Mouse (Mus musculus) small intestine, adult 2 months (tissue): Measurements from ENCODE around the gene Rsph3a. TPM values are rescaled to one million over a fixed set of nuclear protein-coding genes. Genes with fewer than 3 reads are reported as not detected.

ENCODE experiments used
- H3K27ac ChIP-seq: fragments of 200-500 bp; 2 replicates; pipeline ENCODE4 v1.5.1; 2012; ENCODE audit warnings: low read depth, low read length, control low read depth, inconsistent platforms; ENCODE audit not compliant: insufficient read depth
- H3K27me3 ChIP-seq: fragments of 200-500 bp; 2 replicates; pipeline ENCODE4 v1.6.1; 2012; ENCODE audit warnings: mild to moderate bottlenecking, moderate library complexity, low read length, inconsistent platforms; ENCODE audit not compliant: control insufficient read depth, insufficient read depth
- H3K36me3 ChIP-seq: fragments of 200-500 bp; 2 replicates; pipeline ENCODE4 v1.6.1; 2012; ENCODE audit warnings: mild to moderate bottlenecking, low read length, control low read depth, inconsistent platforms; ENCODE audit not compliant: control insufficient read depth, insufficient read depth
- H3K4me1 ChIP-seq: fragments of 200-500 bp; 2 replicates; pipeline ENCODE4 v1.6.1; 2012; ENCODE audit warnings: low read length, inconsistent platforms, mixed read lengths; ENCODE audit not compliant: control insufficient read depth, insufficient read depth, insufficient read length
- H3K4me3 ChIP-seq: fragments of 200-500 bp; 2 replicates; pipeline ENCODE4 v1.5.1; 2012; ENCODE audit warnings: low read depth, mild to moderate bottlenecking, control low read depth, inconsistent platforms, low read length, moderate library complexity
- CTCF ChIP-seq: fragments of 200-500 bp; IDR thresholded peaks from 2 replicates; pipeline ENCODE4 v1.5.1; 2012; ENCODE audit warnings: low read depth, mild to moderate bottlenecking, control low read depth, inconsistent platforms, low read length, moderate library complexity, mixed read lengths; ENCODE audit not compliant: insufficient replicate concordance, insufficient read length; ENCODE audit errors: extremely low read depth
- POLR2A ChIP-seq: fragments of 200-500 bp; IDR thresholded peaks from 2 replicates; pipeline ENCODE4 v1.6.1; 2012; ENCODE audit warnings: low read depth, mild to moderate bottlenecking, control low read depth, inconsistent platforms, low read length, moderate library complexity
- WGBS: fragments of 180-500 bp; shearing (Covaris S2); methylation state at CpG from one replicate; pipeline ENCODE4 v1.1.7; 2018; 5-methylcytosine and 5-hydroxymethylcytosine counted together
- polyA plus RNA-seq: library from polyadenylated mRNA; depleted of rRNA; stranded (reverse); fragments of >200 nt; gene quantifications from 2 replicates; pipeline ENCODE4 v1.2.3, GENCODE M21; 2012

Rsph3a gene
- polyA plus RNA-seq, 1 experiment, result 66.3 TPM

GRCm38 (mm10) chr17:7919209-7919608 lies 26.2 kb upstream of the Rsph3a start:
- H3K4me1 ChIP-seq, result peaks cover 2% of the 10 kb centered on the region; the same call in 1 of the 2 replicates
- H3K27me3 ChIP-seq, result no peaks in the 10 kb centered on the region
- H3K27ac ChIP-seq, result no peak overlapping the region
- H3K4me3 ChIP-seq, result no peak overlapping the region
- no peaks in the 10 kb centered on the region for H3K36me3 ChIP-seq
- TF ChIP-seq POLR2A (no peak), CTCF (no peak)
- 49% methylated on average over 2 of the region's 2 CpGs for WGBS

GRCm38 (mm10) chr17:7922564-7922963 lies 22.9 kb upstream of the Rsph3a start:
- H3K4me1 ChIP-seq, result peaks cover 2% of the 10 kb centered on the region; the same call in 1 of the 2 replicates
- no peak overlapping the region for H3K4me3 ChIP-seq
- no peak overlapping the region for H3K27ac ChIP-seq
- no peaks in the 10 kb centered on the region for H3K27me3 ChIP-seq
- WGBS, result 52% methylated on average over 5 of the region's 5 CpGs
- TF ChIP-seq CTCF (no peak), POLR2A (no peak)
- no peaks in the 10 kb centered on the region for H3K36me3 ChIP-seq

- Histone ChIP-seq H3K4me1 (peaks cover 2% of the 10 kb centered on the region; the same call in 1 of the 2 replicates), H3K36me3 (no peaks in the 10 kb centered on the region; the same call in 1 of the 2 replicates), H3K27me3 (no peaks in the 10 kb centered on the region), H3K4me3 (no peak overlapping the region), H3K27ac (no peak overlapping the region)
- no peak for TF ChIP-seq CTCF
- no peak for TF ChIP-seq POLR2A
- WGBS, result 88% methylated on average over 13 of the region's 13 CpGs
Measured at GRCm38 (mm10) chr17:7924185-7924725, 21.2 kb upstream of the Rsph3a start.

- 33% methylated on average over 13 of the region's 13 CpGs for WGBS
- Histone ChIP-seq H3K4me1 (peaks cover 2% of the 10 kb centered on the region; the same call in 1 of the 2 replicates), H3K36me3 (no peaks in the 10 kb centered on the region; the same call in 1 of the 2 replicates), H3K27me3 (no peaks in the 10 kb centered on the region), H3K27ac (peak within 1 kb of the TSS; percentile 77), H3K4me3 (peak within 1 kb of the TSS; percentile 54)
- no peak for TF ChIP-seq CTCF
- TF ChIP-seq POLR2A, result peak; percentile 47; the same call in 1 of the 2 replicates
Measured at GRCm38 (mm10) chr17:7925413-7926160, 19.8 kb upstream of the Rsph3a start, which contains the start of gene Tagap. Tagap (plus strand) TSS chr17:7926000.

GRCm38 (mm10) chr17:7927582-7928535 lies 17.6 kb upstream of the Rsph3a start:
- Histone ChIP-seq H3K4me3 (peak overlapping the region; percentile 36), H3K4me1 (peaks cover 2% of the 10 kb centered on the region; the same call in 1 of the 2 replicates), H3K36me3 (no peaks in the 10 kb centered on the region; the same call in 1 of the 2 replicates), H3K27me3 (no peaks in the 10 kb centered on the region), H3K27ac (0 out of 2 replicates have a peak overlapping the region, but pooled peaks have one; percentile 42)
- WGBS, result 58% methylated on average over 24 of the region's 24 CpGs
- TF ChIP-seq CTCF (peak; percentile 89; the same call in 1 of the 2 replicates), POLR2A (no peak)

GRCm38 (mm10) chr17:7928662-7929061 lies 16.8 kb upstream of the Rsph3a start:
- TF ChIP-seq POLR2A (no peak), CTCF (no peak)
- H3K27ac ChIP-seq, result peak overlapping the region; percentile 42; the same call in 1 of the 2 replicates
- peaks cover 2% of the 10 kb centered on the region; the same call in 1 of the 2 replicates for H3K4me1 ChIP-seq

GRCm38 (mm10) chr17:7929279-7929678 lies 16.1 kb upstream of the Rsph3a start:
- TF ChIP-seq CTCF, result no peak; the same call in 1 of the 2 replicates
- TF ChIP-seq POLR2A, result no peak
- Histone ChIP-seq H3K27ac (no peak overlapping the region), H3K27me3 (no peaks in the 10 kb centered on the region), H3K36me3 (no peaks in the 10 kb centered on the region; the same call in 1 of the 2 replicates), H3K4me3 (no peak overlapping the region), H3K4me1 (peaks cover 2% of the 10 kb centered on the region; the same call in 1 of the 2 replicates)
- 41% methylated on average over 8 of the region's 8 CpGs for WGBS

More at GRCm38 (mm10) chr17:7928662-7929061, 16.8 kb upstream of the Rsph3a start:
- 81% methylated on average over 6 of the region's 6 CpGs for WGBS
- Histone ChIP-seq H3K27me3 (no peaks in the 10 kb centered on the region), H3K4me3 (no peak overlapping the region), H3K36me3 (no peaks in the 10 kb centered on the region; the same call in 1 of the 2 replicates)
